Mouse (Mus musculus) testis, adult 2 months (tissue): ENCODE data around the gene Trem3. TPM values are rescaled to one million over a fixed set of nuclear protein-coding genes. Genes with fewer than 3 reads are reported as not detected.

Source experiments
- H3K27ac ChIP-seq: fragments of 200-500 bp; 2 replicates; pipeline ENCODE4 v1.5.1; 2012; ENCODE audit warnings: low read depth, low read length; ENCODE audit not compliant: control insufficient read depth, insufficient read depth
- H3K27me3 ChIP-seq: fragments of 200-500 bp; 2 replicates; pipeline ENCODE4 v1.6.1; 2012; ENCODE audit warnings: mild to moderate bottlenecking, low read length, moderate library complexity; ENCODE audit not compliant: control insufficient read depth, insufficient read depth
- H3K36me3 ChIP-seq: fragments of 200-500 bp; 2 replicates; pipeline ENCODE4 v1.6.1; 2012; ENCODE audit warnings: mild to moderate bottlenecking, low read length; ENCODE audit not compliant: control insufficient read depth, insufficient read depth
- H3K4me1 ChIP-seq: fragments of 200-500 bp; 2 replicates; pipeline ENCODE4 v1.6.1; 2012; ENCODE audit warnings: low read length; ENCODE audit not compliant: control insufficient read depth, insufficient read depth
- H3K4me3 ChIP-seq: fragments of 200-500 bp; 2 replicates; pipeline ENCODE4 v1.5.1; 2012; ENCODE audit warnings: low read depth, mild to moderate bottlenecking, low read length, moderate library complexity, mixed read lengths; ENCODE audit not compliant: control insufficient read depth
- CTCF ChIP-seq: fragments of 200-500 bp; IDR thresholded peaks from 2 replicates; pipeline ENCODE4 v1.5.1; 2012; ENCODE audit warnings: low read depth, mild to moderate bottlenecking, inconsistent platforms, low read length, moderate library complexity; ENCODE audit not compliant: control insufficient read depth, insufficient read depth, insufficient replicate concordance
- POLR2A ChIP-seq: fragments of 200-500 bp; IDR thresholded peaks from 2 replicates; pipeline ENCODE4 v1.6.1; 2012; ENCODE audit warnings: low read depth, mild to moderate bottlenecking, inconsistent platforms, low read length, moderate library complexity; ENCODE audit not compliant: control insufficient read depth
- polyA plus RNA-seq: library from polyadenylated mRNA; depleted of rRNA; stranded (reverse); fragments of >200 nt; gene quantifications from 2 replicates; pipeline ENCODE4 v1.2.3, GENCODE M21; 2012; rRNA removed

Gene Trem3
- polyA plus RNA-seq = not detected in 2 replicates

- Histone ChIP-seq H3K4me3 (no peak within 1 kb of the TSS), H3K27ac (no peak within 1 kb of the TSS), H3K36me3 (no peaks in the 10 kb centered on the region), H3K27me3 (no peaks in the 10 kb centered on the region), H3K4me1 (no peaks in the 10 kb centered on the region)
- TF ChIP-seq CTCF (no peak), POLR2A (no peak)
Measured at GRCm38 (mm10) chr17:48247221-48247928, at the start of gene Trem3. Gene Trem3 (plus strand): TSS chr17:48247777.

- H3K4me1 ChIP-seq = no peaks in the 10 kb centered on the region
- H3K4me3 ChIP-seq = no peak overlapping the region
- H3K27me3 ChIP-seq = no peaks in the 10 kb centered on the region
- no peak overlapping the region for H3K27ac ChIP-seq
- TF ChIP-seq POLR2A = no peak
- TF ChIP-seq CTCF = no peak
- no peaks in the 10 kb centered on the region for H3K36me3 ChIP-seq
Measured at GRCm38 (mm10) chr17:48203086-48203485, 44.5 kb upstream of the Trem3 start.

- TF ChIP-seq CTCF (no peak), POLR2A (no peak)
- no peaks in the 10 kb centered on the region for H3K4me1 ChIP-seq
- no peak overlapping the region for H3K27ac ChIP-seq
Measured at GRCm38 (mm10) chr17:48212596-48212995, 35.0 kb upstream of the Trem3 start.

GRCm38 (mm10) chr17:48213511-48213910, 34.1 kb upstream of the Trem3 start:
- Histone ChIP-seq H3K4me1 (no peaks in the 10 kb centered on the region), H3K36me3 (no peaks in the 10 kb centered on the region), H3K27ac (no peak overlapping the region), H3K27me3 (no peaks in the 10 kb centered on the region), H3K4me3 (no peak overlapping the region)
- TF ChIP-seq CTCF (no peak), POLR2A (no peak)

More at GRCm38 (mm10) chr17:48212596-48212995, 35.0 kb upstream of the Trem3 start:
- Histone ChIP-seq H3K27me3 (no peaks in the 10 kb centered on the region), H3K4me3 (no peak overlapping the region), H3K36me3 (no peaks in the 10 kb centered on the region)

- no peak overlapping the region for H3K27ac ChIP-seq
- H3K36me3 ChIP-seq = no peaks in the 10 kb centered on the region
- H3K27me3 ChIP-seq = no peaks in the 10 kb centered on the region
- H3K4me3 ChIP-seq = no peak overlapping the region
- H3K4me1 ChIP-seq = no peaks in the 10 kb centered on the region
- TF ChIP-seq POLR2A = no peak
- no peak for TF ChIP-seq CTCF
Measured at GRCm38 (mm10) chr17:48215429-48215828, 32.1 kb upstream of the Trem3 start.

- Histone ChIP-seq H3K36me3 (no peaks in the 10 kb centered on the region), H3K4me3 (no peak overlapping the region), H3K27ac (no peak overlapping the region), H3K4me1 (no peaks in the 10 kb centered on the region; the same call in 1 of the 2 replicates), H3K27me3 (no peaks in the 10 kb centered on the region)
- no peak for TF ChIP-seq CTCF
- TF ChIP-seq POLR2A = no peak
Measured at GRCm38 (mm10) chr17:48230680-48231079, 16.9 kb upstream of the Trem3 start.

- H3K36me3 ChIP-seq = no peaks in the 10 kb centered on the region
- peak within 1 kb of the TSS; percentile 70 for H3K4me3 ChIP-seq
- H3K27me3 ChIP-seq = no peaks in the 10 kb centered on the region
- H3K4me1 ChIP-seq = no peaks in the 10 kb centered on the region; the same call in 1 of the 2 replicates
- no peak within 1 kb of the TSS for H3K27ac ChIP-seq
- TF ChIP-seq CTCF = no peak
- TF ChIP-seq POLR2A = no peak
Measured at GRCm38 (mm10) chr17:48232518-48232917, 15.1 kb upstream of the Trem3 start, which contains the start of gene Trem1. Gene Trem1 (plus strand): TSS chr17:48232768.

- H3K27ac ChIP-seq = no peak overlapping the region
- H3K4me3 ChIP-seq = peak overlapping the region; percentile 62
- no peaks in the 10 kb centered on the region for H3K36me3 ChIP-seq
- no peaks in the 10 kb centered on the region for H3K27me3 ChIP-seq
- H3K4me1 ChIP-seq = no peaks in the 10 kb centered on the region; the same call in 1 of the 2 replicates
- TF ChIP-seq CTCF (no peak), POLR2A (no peak)
Measured at GRCm38 (mm10) chr17:48233789-48234188, 13.8 kb upstream of the Trem3 start.
